Mouse (Mus musculus) embryonic facial prominence, embryonic 13.5 days (tissue): ENCODE data around the gene Rab39. TPM values are rescaled to one million over a fixed set of nuclear protein-coding genes. Genes with fewer than 3 reads are reported as not detected.

Source experiments
- ATAC-seq: fragments of 200-750 bp; cut with Nextera tagmentation; 2 replicates; pipeline ENCODE4 v1.8.0; 2017; ENCODE audit warnings: low read depth; ENCODE audit not compliant: insufficient number of reproducible peaks, insufficient read depth, low FRiP score, low TSS enrichment
- H3K27ac ChIP-seq: fragments of 300-500 bp; sonication (generic); 2 replicates; pipeline ENCODE4 v1.5.1; 2015; ENCODE audit warnings: moderate library complexity, mild to moderate bottlenecking, inconsistent platforms
- H3K27me3 ChIP-seq: fragments of 300-500 bp; sonication (generic); 2 replicates; pipeline ENCODE4 v1.6.1; 2015; ENCODE audit warnings: mild to moderate bottlenecking, inconsistent platforms
- H3K36me3 ChIP-seq: fragments of 300-500 bp; sonication (generic); 2 replicates; pipeline ENCODE4 v1.6.1; 2015; ENCODE audit warnings: mild to moderate bottlenecking, inconsistent platforms
- H3K4me1 ChIP-seq: fragments of 300-500 bp; sonication (generic); 2 replicates; pipeline ENCODE4 v1.6.1; 2015; ENCODE audit warnings: inconsistent platforms
- H3K4me2 ChIP-seq: fragments of 300-500 bp; sonication (generic); 2 replicates; pipeline ENCODE4 v1.6.1; 2015; ENCODE audit warnings: moderate library complexity, mild to moderate bottlenecking, inconsistent platforms
- H3K4me3 ChIP-seq: fragments of 300-500 bp; sonication (generic); 2 replicates; pipeline ENCODE4 v1.5.1; 2015; ENCODE audit warnings: mild to moderate bottlenecking, inconsistent platforms
- H3K9ac ChIP-seq: fragments of 300-500 bp; sonication (generic); 2 replicates; pipeline ENCODE4 v1.6.1; 2015; ENCODE audit warnings: mild to moderate bottlenecking, inconsistent platforms
- H3K9me3 ChIP-seq: fragments of 300-500 bp; sonication (generic); 2 replicates; pipeline ENCODE4 v1.6.1; 2016; ENCODE audit warnings: inconsistent platforms
- WGBS: fragments of 180-500 bp; shearing (Covaris S2); methylation state at CpG from one replicate; pipeline ENCODE4 v1.1.7; 2015; ENCODE audit warnings: mixed read lengths; 5-methylcytosine and 5-hydroxymethylcytosine counted together
- polyA plus RNA-seq: library from polyadenylated mRNA; unstranded; fragments of >200 nt; fragmentation: Nextera tagmentation; extraction: Ambion mirVana; gene quantifications from 2 replicates; pipeline ENCODE4 v1.2.1, GENCODE M21; 2015

The Rab39 gene
- 0.52 and 0.73 TPM in 2 replicates for polyA plus RNA-seq

DNA sequence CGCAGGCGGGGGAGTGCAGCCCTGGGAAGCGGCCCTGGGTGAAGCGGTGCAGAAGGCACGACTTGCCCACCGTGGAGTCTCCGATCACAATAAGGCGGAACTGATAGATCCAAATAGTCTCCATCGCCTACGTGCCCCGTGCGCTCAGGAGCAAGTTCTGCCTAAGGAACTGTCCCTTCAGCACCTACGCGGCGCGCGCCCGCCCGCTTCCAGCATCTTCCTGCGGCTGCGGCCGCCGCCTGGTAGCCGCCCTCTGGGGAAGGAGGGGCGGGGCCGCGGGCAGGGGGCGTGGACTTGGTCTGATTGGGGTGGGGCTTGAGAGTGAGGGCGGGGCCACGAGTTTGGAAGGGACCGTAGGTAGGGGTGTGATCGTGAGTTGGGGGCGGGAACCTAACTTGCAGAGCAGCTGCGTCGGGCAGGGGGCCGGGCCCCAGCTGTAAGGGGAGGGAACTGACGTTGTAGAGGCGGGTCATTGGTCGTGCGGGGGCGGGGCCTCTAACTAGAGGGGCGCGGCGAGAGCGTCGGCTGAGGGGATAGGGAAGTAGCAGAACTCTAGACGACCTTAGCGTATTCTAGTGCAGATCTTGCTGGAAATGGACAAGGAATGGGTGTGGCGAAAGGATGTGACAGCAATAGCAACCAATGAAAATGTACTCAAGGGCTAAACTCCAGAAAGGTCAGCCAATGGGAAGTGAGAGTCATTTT is at the start of gene Rab39:
Gene Rab39, minus strand, starts transcription at position 241 of the 705 bp plus-strand sequence.
- WGBS: under 1% methylated on average over 47 of the region's 49 CpGs
- H3K4me2 ChIP-seq: peak within 1 kb of the TSS; percentile 90
- H3K4me1 ChIP-seq: peaks cover 13% of the 10 kb centered on the region; the same call in 1 of the 2 replicates
- peak within 1 kb of the TSS; percentile 51 for H3K4me3 ChIP-seq
- peak within 1 kb of the TSS; percentile 44; the same call in 1 of the 2 replicates for H3K9ac ChIP-seq
- H3K27ac ChIP-seq: no peak within 1 kb of the TSS
- peak; percentile 92 for ATAC-seq
- H3K36me3 ChIP-seq: no peaks in the 10 kb centered on the region
- no peaks in the 10 kb centered on the region for H3K9me3 ChIP-seq
- H3K27me3 ChIP-seq: peaks cover 5% of the 10 kb centered on the region; the same call in 1 of the 2 replicates

DNA sequence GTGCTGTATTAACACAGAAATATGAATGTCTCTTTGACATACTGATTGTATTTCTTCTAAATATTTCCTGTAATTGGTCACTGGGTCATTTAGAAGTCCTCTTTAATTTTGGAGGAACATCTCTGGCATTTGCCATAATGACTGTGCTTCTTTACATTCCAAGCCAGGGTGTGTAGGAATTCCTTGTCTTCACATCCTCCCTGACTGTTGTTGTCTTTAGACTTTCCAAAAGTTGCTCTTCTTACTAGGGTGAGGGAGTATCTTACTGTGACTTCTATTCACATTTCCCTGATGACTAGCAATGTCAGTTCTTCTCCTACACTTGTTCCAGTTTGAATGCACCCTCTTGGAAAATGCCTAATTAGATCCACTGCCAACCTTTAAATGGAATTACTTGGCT is 48.8 kb upstream of the Rab39 start:
- no peaks in the 10 kb centered on the region for H3K27me3 ChIP-seq
- no peaks in the 10 kb centered on the region for H3K4me1 ChIP-seq
- no peak overlapping the region for H3K4me2 ChIP-seq
- H3K36me3 ChIP-seq: no peaks in the 10 kb centered on the region
- ATAC-seq: no peak
- no peak overlapping the region for H3K9ac ChIP-seq
- H3K9me3 ChIP-seq: no peaks in the 10 kb centered on the region
- H3K4me3 ChIP-seq: no peak overlapping the region
- no peak overlapping the region for H3K27ac ChIP-seq

DNA sequence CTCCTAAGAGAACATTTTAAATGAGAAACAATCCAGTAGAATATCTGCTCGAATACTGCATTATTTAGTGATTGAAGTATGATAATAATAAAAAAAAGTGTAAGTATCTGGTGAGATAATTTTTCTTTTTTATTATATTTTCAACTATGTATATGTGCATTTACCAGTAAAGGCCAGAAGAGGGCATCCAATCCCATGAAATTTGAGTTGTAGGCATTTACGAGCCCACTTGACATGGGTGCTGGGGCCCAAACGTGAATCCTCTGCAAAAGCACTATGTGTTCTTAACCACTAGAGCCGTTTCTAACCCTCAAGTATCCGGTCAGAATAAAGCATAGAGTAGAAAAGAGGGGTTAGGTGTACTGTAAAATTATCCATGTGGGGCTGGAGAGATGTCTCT is 44.9 kb upstream of the Rab39 start:
- Histone ChIP-seq H3K4me2 (no peak overlapping the region), H3K4me1 (no peaks in the 10 kb centered on the region), H3K27ac (no peak overlapping the region), H3K36me3 (no peaks in the 10 kb centered on the region), H3K9ac (no peak overlapping the region), H3K4me3 (no peak overlapping the region), H3K9me3 (no peaks in the 10 kb centered on the region), H3K27me3 (no peaks in the 10 kb centered on the region)
- ATAC-seq: no peak
- 42% methylated on average over 5 of the region's 5 CpGs for WGBS

DNA sequence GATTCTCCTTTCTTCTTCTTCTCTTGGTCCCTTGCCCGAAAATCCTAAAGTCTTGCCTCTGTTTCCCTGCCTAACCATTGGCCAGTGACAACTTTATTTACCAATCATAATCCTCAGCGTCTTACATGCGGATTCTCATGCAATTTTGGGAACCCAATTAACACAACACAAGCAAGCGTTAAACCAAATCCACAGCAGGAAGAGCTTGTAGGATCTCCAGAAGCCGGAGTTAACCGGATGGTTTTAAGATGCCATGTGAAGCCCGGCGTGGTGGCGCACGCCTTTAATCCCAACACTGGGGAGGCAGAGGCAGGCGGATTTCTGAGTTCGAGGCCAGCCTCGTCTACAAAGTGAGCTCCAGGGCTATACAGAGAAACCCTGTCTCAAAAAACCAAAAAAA is 44.4 kb upstream of the Rab39 start:
- H3K4me3 ChIP-seq: no peak overlapping the region
- H3K9ac ChIP-seq: no peak overlapping the region
- no peaks in the 10 kb centered on the region for H3K9me3 ChIP-seq
- WGBS: 88% methylated on average over 13 of the region's 13 CpGs
- H3K27me3 ChIP-seq: no peaks in the 10 kb centered on the region
- H3K27ac ChIP-seq: no peak overlapping the region
- ATAC-seq: no peak
- H3K4me1 ChIP-seq: no peaks in the 10 kb centered on the region
- H3K36me3 ChIP-seq: no peaks in the 10 kb centered on the region
- H3K4me2 ChIP-seq: no peak overlapping the region

DNA sequence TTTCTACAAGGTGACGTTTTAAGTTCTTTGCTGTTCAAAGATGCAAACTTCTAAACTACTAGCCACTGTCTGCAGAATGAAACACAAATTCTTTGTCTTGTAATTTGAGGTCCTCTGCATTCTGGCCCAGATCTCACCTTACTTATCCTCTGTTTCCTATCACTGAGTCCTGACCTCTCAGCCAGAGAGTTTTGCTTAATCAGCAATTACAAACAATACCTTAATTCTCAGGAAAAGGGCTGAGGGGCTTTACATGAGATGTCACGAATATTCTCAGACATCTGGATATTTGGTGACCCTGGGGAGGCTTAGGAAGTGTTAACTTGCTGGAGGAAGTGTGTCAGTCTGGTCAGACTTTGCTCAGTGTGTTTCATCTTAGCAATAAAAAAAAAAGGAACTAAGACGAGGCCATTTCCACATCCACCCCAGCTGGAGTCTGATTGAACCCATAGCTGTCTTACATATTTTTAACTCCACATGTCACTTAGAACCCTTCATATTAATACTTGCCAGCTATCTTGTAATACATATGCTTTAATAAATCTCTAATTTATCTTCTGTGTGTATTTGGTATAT is 34.9 kb upstream of the Rab39 start:
- no peak overlapping the region for H3K9ac ChIP-seq
- WGBS: 28% methylated on average over 3 of the region's 3 CpGs
- H3K36me3 ChIP-seq: no peaks in the 10 kb centered on the region
- no peak overlapping the region for H3K4me2 ChIP-seq
- H3K27me3 ChIP-seq: no peaks in the 10 kb centered on the region
- no peak for ATAC-seq
- no peak overlapping the region for H3K4me3 ChIP-seq
- H3K4me1 ChIP-seq: no peaks in the 10 kb centered on the region
- H3K27ac ChIP-seq: no peak overlapping the region
- H3K9me3 ChIP-seq: no peaks in the 10 kb centered on the region

DNA sequence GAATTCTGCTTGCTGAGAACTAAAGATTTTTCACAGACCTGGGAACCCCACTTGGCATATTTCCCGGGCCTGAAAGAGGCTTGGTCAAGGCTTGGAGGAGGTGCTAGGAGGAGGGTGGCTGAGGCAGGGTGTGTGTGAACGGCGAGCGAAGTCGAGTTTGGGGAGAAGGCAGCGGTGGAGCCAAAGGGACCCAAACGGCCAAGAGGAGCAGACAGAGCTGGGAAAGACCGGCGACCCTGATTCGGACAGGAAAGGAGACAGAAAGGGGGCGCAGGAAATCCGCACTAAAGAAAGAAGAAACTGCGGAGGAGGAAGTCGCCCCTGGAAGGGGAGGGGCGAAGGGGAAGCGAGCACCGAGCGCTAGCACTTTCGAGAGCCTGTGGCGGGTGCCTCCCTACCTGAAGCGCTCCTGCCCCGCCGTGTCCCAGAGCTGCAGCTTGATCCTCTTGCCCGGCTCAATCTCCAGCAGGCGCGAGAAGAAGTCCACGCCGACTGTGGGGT is 491 bp downstream of the Rab39 start:
- peaks cover 5% of the 10 kb centered on the region; the same call in 1 of the 2 replicates for H3K27me3 ChIP-seq
- H3K9me3 ChIP-seq: no peaks in the 10 kb centered on the region
- H3K9ac ChIP-seq: peak overlapping the region; percentile 44; the same call in 1 of the 2 replicates
- no peak for ATAC-seq
- H3K4me3 ChIP-seq: peak overlapping the region; percentile 51
- no peaks in the 10 kb centered on the region for H3K36me3 ChIP-seq
- H3K4me1 ChIP-seq: peaks cover 13% of the 10 kb centered on the region; the same call in 1 of the 2 replicates
- no peak overlapping the region for H3K27ac ChIP-seq
- H3K4me2 ChIP-seq: peak overlapping the region; percentile 90
- WGBS: 0% methylated on average over 28 of the region's 28 CpGs

DNA sequence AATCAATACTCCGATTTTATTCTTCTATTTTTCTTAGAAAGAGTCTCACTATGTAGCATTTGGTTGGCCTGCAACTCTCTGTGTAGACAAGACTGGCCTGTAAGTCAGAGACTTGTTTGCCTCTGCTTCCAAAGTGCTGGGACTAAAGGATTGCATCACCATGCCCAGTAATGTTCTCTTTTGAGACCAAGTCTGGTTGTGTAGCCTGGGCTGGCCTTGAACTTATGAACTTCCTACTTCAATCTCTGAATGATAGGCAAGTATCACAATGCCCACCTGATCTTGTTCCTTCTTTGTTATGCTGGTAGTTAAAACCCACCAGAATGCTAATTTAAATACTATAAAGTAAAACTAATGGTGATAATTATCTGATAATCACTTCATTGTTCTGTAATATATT is 3.0 kb downstream of the Rab39 start:
- 84% methylated on average over 1 of the region's 1 CpGs for WGBS
- H3K4me2 ChIP-seq: no peak overlapping the region
- ATAC-seq: no peak
- no peaks in the 10 kb centered on the region for H3K9me3 ChIP-seq
- H3K4me1 ChIP-seq: peaks cover 13% of the 10 kb centered on the region; the same call in 1 of the 2 replicates
- no peak overlapping the region for H3K9ac ChIP-seq
- no peaks in the 10 kb centered on the region for H3K36me3 ChIP-seq
- H3K27ac ChIP-seq: no peak overlapping the region
- peaks cover 5% of the 10 kb centered on the region; the same call in 1 of the 2 replicates for H3K27me3 ChIP-seq
- H3K4me3 ChIP-seq: no peak overlapping the region

DNA sequence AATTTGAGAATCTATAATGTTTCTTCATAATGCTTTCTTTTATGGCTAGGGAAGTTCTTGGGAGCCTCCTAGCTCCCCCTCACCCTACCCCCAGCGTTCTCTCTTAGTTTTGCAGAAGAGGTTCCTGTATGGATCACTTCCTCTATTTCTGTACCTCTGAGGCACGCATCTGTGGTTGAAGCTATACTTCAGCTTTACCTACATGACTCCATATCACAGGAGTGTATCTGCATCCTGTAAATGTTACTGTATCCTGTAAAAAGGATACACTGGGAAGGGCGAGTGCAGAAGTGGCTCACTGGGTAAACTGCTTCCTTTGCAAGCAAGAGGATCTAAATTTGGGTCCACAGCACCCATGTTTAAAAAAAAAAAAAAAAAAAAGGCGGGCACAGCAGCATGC is 5.5 kb downstream of the Rab39 start:
- Histone ChIP-seq H3K27me3 (no peaks in the 10 kb centered on the region), H3K9ac (no peak overlapping the region), H3K4me2 (no peak overlapping the region), H3K4me3 (no peak overlapping the region), H3K4me1 (peaks cover 4% of the 10 kb centered on the region; the same call in 1 of the 2 replicates), H3K36me3 (no peaks in the 10 kb centered on the region), H3K27ac (no peak overlapping the region), H3K9me3 (no peaks in the 10 kb centered on the region)
- no peak for ATAC-seq
- 67% methylated on average over 4 of the region's 4 CpGs for WGBS

DNA sequence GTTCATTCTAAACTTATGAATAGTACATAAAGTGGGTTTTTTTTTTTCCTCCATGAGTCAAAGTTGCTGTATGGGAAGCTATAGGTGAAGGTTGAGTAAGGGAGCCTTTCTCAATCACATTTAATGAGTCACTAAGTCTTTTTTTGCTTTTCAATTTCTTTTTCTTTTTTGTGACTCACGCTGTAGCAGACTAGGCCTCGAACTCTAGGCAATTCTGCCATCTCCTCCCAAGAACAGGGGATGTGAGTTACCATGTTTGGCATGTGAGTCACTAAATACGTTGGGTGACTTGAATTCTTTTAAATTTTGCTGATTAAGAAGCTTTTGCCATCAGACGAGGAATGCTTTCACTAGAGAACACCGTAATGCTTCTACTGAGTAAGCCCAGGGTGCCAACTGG is 10.2 kb downstream of the Rab39 start:
- Histone ChIP-seq H3K4me1 (no peaks in the 10 kb centered on the region), H3K27ac (no peak overlapping the region), H3K9ac (no peak overlapping the region), H3K4me2 (no peak overlapping the region), H3K27me3 (no peaks in the 10 kb centered on the region), H3K36me3 (no peaks in the 10 kb centered on the region), H3K4me3 (no peak overlapping the region), H3K9me3 (no peaks in the 10 kb centered on the region)
- WGBS: 78% methylated on average over 5 of the region's 5 CpGs
- ATAC-seq: no peak

DNA sequence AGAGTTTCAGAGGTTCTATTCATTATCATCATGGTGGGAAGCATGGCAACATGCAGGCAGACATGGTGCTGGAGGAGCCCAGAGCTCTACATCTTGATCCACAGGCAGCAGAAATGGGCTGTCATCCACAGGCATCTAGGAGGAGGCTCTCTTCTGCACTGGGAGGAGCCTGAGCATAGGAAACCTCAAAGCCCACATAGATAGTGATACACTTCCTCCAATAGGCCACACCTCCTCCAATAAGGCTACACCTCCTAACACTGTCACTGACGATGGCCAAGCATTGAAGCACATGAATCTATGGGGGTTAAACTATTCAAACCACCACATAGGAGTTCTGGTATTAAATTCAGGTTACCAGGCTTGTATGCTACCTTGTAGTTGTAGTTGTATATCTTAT is 12.3 kb downstream of the Rab39 start:
- H3K4me2 ChIP-seq: no peak overlapping the region
- ATAC-seq: no peak
- no peaks in the 10 kb centered on the region for H3K4me1 ChIP-seq
- H3K27ac ChIP-seq: no peak overlapping the region
- no peak overlapping the region for H3K4me3 ChIP-seq
- 68% methylated on average over 1 of the region's 1 CpGs for WGBS
- H3K9me3 ChIP-seq: no peaks in the 10 kb centered on the region
- no peak overlapping the region for H3K9ac ChIP-seq
- H3K27me3 ChIP-seq: no peaks in the 10 kb centered on the region
- no peaks in the 10 kb centered on the region for H3K36me3 ChIP-seq

DNA sequence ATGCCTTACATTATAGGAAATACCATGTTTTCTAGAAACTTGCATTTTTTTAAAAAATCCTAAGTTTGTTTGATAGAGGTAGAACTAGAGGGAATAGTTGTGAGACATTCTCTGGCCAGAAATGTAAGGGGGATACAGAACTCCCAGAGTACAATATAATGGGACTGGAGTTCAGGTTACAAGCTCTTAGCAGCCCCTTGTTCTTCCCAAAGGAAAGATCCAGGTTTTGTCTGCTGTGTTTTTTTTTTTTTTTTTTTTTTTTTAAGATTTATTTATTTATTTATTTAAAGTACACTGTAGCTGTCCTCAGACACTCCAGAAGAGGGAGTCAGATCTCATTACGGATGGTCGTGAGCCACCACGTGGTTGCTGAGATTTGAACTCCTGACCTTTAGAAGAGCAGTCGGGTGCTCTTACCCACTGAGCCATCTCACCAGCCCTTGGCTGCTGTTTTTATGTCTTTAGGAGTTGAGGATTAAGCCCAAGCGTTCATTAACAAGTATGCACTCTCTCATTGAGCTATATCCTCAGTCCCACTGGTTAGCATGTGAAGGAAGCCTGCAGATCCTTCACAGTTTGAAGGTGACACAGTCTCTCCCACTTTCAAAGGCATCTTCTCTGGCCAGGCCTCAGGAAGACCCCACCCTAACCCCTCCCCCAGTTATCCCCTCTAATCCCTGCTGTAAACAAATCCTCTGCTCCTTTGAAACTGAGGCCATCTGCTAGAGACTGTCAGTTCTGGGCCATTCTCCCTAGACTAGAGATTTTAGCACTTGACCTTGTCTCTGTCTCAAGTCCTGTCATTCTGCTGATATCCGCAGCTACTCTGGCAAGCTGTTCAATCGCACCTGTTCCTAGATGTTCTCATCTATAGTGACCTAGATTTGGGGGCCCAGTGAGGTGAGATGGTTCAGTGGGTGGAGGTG is 14.0 kb downstream of the Rab39 start:
- Histone ChIP-seq H3K4me2 (no peak overlapping the region), H3K4me3 (no peak overlapping the region), H3K27me3 (no peaks in the 10 kb centered on the region), H3K4me1 (no peaks in the 10 kb centered on the region), H3K9ac (no peak overlapping the region), H3K36me3 (no peaks in the 10 kb centered on the region), H3K9me3 (no peaks in the 10 kb centered on the region), H3K27ac (no peak overlapping the region)
- ATAC-seq: no peak
- 45% methylated on average over 7 of the region's 7 CpGs for WGBS
